Mouse (Mus musculus) olfactory bulb, adult 2 months (tissue): Measurements from ENCODE around the gene Dnajc8.

Source experiments
- CTCF ChIP-seq: fragments of 200-500 bp; IDR thresholded peaks from 2 replicates; pipeline ENCODE4 v1.5.1; 2012; ENCODE audit warnings: low read depth, mild to moderate bottlenecking, low read length, moderate library complexity; ENCODE audit not compliant: insufficient read depth
- POLR2A ChIP-seq: fragments of 200-500 bp; IDR thresholded peaks from 2 replicates; pipeline ENCODE4 v1.6.1; 2012; ENCODE audit warnings: mild to moderate bottlenecking, low read depth, low read length, moderate library complexity; ENCODE audit not compliant: insufficient read depth

- TF ChIP-seq CTCF = no peak
- TF ChIP-seq POLR2A = no peak
These were observed 8.7 kb upstream of the Dnajc8 start for GRCm38 (mm10) chr4:132526678-132527077.
